Mouse (Mus musculus) heart, postnatal 0 days (tissue): ENCODE measurements at regions not wholly inside any gene's neighbourhood (a gene's known extent, or its start where the extent isn't known, plus 50 kb on each side); places are given as distances from the start of the nearest gene placed in this dataset.

Experiments used
- ATAC-seq: fragments of 200-750 bp; cut with Nextera tagmentation; 2 replicates; pipeline ENCODE4 v1.8.0; 2017; ENCODE audit warnings: low read depth, moderate number of reproducible peaks, moderate library complexity; ENCODE audit not compliant: insufficient read depth
- DNase-seq: peaks from one replicate; pipeline ENCODE4 v3.0.0-alpha.2; 2016; ENCODE audit warnings: low spot score
- H3K27ac ChIP-seq: fragments of 300-500 bp; sonication (generic); 2 replicates; pipeline ENCODE4 v1.5.1; 2014; ENCODE audit warnings: low read depth, mild to moderate bottlenecking
- H3K27me3 ChIP-seq: fragments of 300-500 bp; sonication (generic); 2 replicates; pipeline ENCODE4 v1.6.1; 2014; ENCODE audit warnings: low read length, mixed read lengths; ENCODE audit not compliant: control insufficient read depth, insufficient read depth
- H3K36me3 ChIP-seq: fragments of 300-500 bp; sonication (generic); replicated peaks from 2 replicates; pipeline ENCODE4 v1.6.1; 2014; ENCODE audit warnings: low read length, mixed read lengths; ENCODE audit not compliant: control insufficient read depth, insufficient read depth
- H3K4me1 ChIP-seq: fragments of 300-500 bp; sonication (generic); 2 replicates; pipeline ENCODE4 v1.6.1; 2014; ENCODE audit warnings: antibody characterized with exemption; ENCODE audit not compliant: control insufficient read depth, insufficient read depth
- H3K4me2 ChIP-seq: fragments of 300-500 bp; sonication (generic); 2 replicates; pipeline ENCODE4 v1.6.1; 2014; ENCODE audit warnings: low read depth, mild to moderate bottlenecking, low read length, moderate library complexity
- H3K4me3 ChIP-seq: fragments of 300-500 bp; sonication (generic); 2 replicates; pipeline ENCODE4 v1.5.1; 2014; ENCODE audit warnings: low read depth, low read length
- H3K9ac ChIP-seq: fragments of 300-500 bp; sonication (generic); replicated peaks from 2 replicates; pipeline ENCODE4 v1.6.1; 2014; ENCODE audit warnings: low read depth, low read length, mixed read lengths
- H3K9me3 ChIP-seq: fragments of 300-500 bp; sonication (generic); replicated peaks from 2 replicates; pipeline ENCODE4 v1.6.1; 2016; ENCODE audit warnings: low read length; ENCODE audit not compliant: control insufficient read depth
- CTCF ChIP-seq: IDR thresholded peaks from 2 replicates; pipeline ENCODE4 v1.5.1; 2016; ENCODE audit warnings: antibody characterized with exemption, control low read depth, low read depth
- EP300 ChIP-seq: IDR thresholded peaks from 2 replicates; pipeline ENCODE4 v1.6.1; 2016; ENCODE audit warnings: antibody characterized with exemption, low read depth
- WGBS: fragments of 180-500 bp; shearing (Covaris S2); extraction: QIAGEN DNeasy Blood & Tissue Kit; methylation state at CpG from one replicate; pipeline ENCODE4 v1.1.7; 2014; 5-methylcytosine and 5-hydroxymethylcytosine counted together

DNA sequence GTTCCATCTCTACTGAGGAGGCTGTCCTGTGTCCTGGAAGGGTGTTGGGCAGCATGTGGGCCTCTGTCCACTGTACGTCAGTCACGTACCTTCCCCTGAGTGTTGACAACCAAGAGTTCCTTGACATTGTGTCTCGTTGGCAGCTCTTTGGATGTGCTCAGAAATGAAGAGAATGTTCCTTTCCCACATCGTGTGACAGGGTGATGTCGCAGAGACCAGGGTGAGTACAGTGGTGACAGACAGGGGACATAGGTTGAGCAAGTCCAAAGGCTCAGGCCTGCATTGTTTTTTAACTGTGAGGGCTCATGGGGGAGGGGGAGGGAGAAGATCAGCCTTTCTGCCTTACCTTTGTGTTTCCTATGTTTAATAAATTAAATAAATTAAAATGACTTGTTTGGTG lies 54.0 kb upstream of the Sfmbt2 start:
- Histone ChIP-seq H3K27me3 (no peaks in the 10 kb centered on the region), H3K4me1 (no peaks in the 10 kb centered on the region), H3K27ac (no peak overlapping the region), H3K4me3 (no peak overlapping the region), H3K4me2 (no peak overlapping the region), H3K9ac (no peak overlapping the region), H3K9me3 (no peaks in the 10 kb centered on the region), H3K36me3 (no peaks in the 10 kb centered on the region)
- ATAC-seq (no peak), DNase-seq (no peak)
- TF ChIP-seq CTCF (no peak), EP300 (no peak)
- 30% methylated on average over 5 of the region's 5 CpGs for WGBS

DNA sequence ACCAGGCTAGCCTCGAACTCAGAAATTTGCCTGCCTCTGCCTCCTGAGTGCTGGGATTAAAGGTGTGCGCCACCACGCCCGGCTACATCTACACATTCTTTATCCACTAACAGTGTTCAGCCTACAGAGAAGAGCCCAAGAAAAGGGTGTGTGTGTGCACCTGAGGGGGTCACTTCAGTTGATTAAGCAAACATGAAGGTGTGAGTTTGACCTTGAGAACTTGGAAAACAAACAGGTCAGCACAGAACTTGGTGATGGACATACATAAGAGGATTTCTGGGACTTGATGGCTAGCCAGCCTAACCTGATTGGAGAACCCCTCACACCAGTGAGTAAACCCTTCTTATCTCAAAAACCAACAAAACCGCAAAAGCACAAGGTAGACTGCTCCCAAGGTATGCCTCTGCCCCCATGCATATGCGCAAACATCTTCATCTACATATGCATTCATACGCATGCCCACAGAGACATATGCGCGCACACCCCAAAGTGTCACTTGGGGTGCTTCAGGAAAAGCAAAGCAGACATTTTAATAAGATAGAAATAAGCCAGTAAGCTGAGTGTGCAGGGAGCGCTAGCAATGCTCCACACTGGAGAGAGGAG lies 52.0 kb upstream of the Sfmbt2 start:
- H3K4me1 ChIP-seq: no peaks in the 10 kb centered on the region
- WGBS: 94% methylated on average over 10 of the region's 10 CpGs
- H3K9me3 ChIP-seq: no peaks in the 10 kb centered on the region
- no peak overlapping the region for H3K9ac ChIP-seq
- no peak overlapping the region for H3K4me2 ChIP-seq
- ATAC-seq: no peak
- H3K27me3 ChIP-seq: no peaks in the 10 kb centered on the region
- no peak overlapping the region for H3K27ac ChIP-seq
- H3K36me3 ChIP-seq: no peaks in the 10 kb centered on the region
- H3K4me3 ChIP-seq: no peak overlapping the region
- no peak for DNase-seq
- TF ChIP-seq CTCF: no peak
- TF ChIP-seq EP300: no peak
